Mouse (Mus musculus): Measurements from ENCODE around the gene Fgfr2. TPM values are rescaled to one million over a fixed set of nuclear protein-coding genes. Genes with fewer than 3 reads are reported as not detected.

The Fgfr2 gene
- polyA plus RNA-seq, 1 experiment, result 3.0 TPM

GRCm38 (mm10) chr7:130378308-130378707 is 2744.8 kb downstream of the Fgfr2 start:
- Histone ChIP-seq H3K27ac (ENCODE audit: control insufficient read depth, insufficient read depth, low read depth, low read length) (no peak overlapping the region), H3K36me3 (ENCODE audit: control insufficient read depth, insufficient read depth, low read length) (no peaks in the 10 kb centered on the region), H3K4me1 (ENCODE audit: control insufficient read depth, insufficient read depth, low read length) (no peaks in the 10 kb centered on the region; the same call in 1 of the 2 replicates), H3K4me3 (ENCODE audit: control insufficient read depth, low read depth, low read length) (no peak overlapping the region), H3K27me3 (ENCODE audit: control insufficient read depth, insufficient read depth, low read length) (no peaks in the 10 kb centered on the region)
- no peak for TF ChIP-seq CTCF (IDR thresholded peaks at IDR 0.05; ENCODE audit: control insufficient read depth, insufficient read depth, insufficient replicate concordance, low read depth, low read length)
- TF ChIP-seq POLR2A (IDR thresholded peaks at IDR 0.05; ENCODE audit: control insufficient read depth, low read depth, low read length), result no peak

- H3K27ac ChIP-seq (ENCODE audit: control insufficient read depth, insufficient read depth, low read depth, low read length), result no peak overlapping the region
- TF ChIP-seq CTCF (IDR thresholded peaks at IDR 0.05; ENCODE audit: control insufficient read depth, insufficient read depth, insufficient replicate concordance, low read depth, low read length), result no peak
- TF ChIP-seq POLR2A (IDR thresholded peaks at IDR 0.05; ENCODE audit: control insufficient read depth, low read depth, low read length), result no peak
- H3K36me3 ChIP-seq (ENCODE audit: control insufficient read depth, insufficient read depth, low read length), result no peaks in the 10 kb centered on the region
- no peak overlapping the region for H3K4me3 ChIP-seq (ENCODE audit: control insufficient read depth, low read depth, low read length)
- H3K4me1 ChIP-seq (ENCODE audit: control insufficient read depth, insufficient read depth, low read length), result peaks cover 3% of the 10 kb centered on the region
- H3K27me3 ChIP-seq (ENCODE audit: control insufficient read depth, insufficient read depth, low read length), result no peaks in the 10 kb centered on the region
These were observed 2748.8 kb downstream of the Fgfr2 start for GRCm38 (mm10) chr7:130374311-130374710.

- no peak overlapping the region for H3K27ac ChIP-seq (ENCODE audit: control insufficient read depth, insufficient read depth, low read depth, low read length)
- no peak overlapping the region for H3K4me3 ChIP-seq (ENCODE audit: control insufficient read depth, low read depth, low read length)
- no peak for TF ChIP-seq CTCF (IDR thresholded peaks at IDR 0.05; ENCODE audit: control insufficient read depth, insufficient read depth, insufficient replicate concordance, low read depth, low read length)
- no peaks in the 10 kb centered on the region for H3K27me3 ChIP-seq (ENCODE audit: control insufficient read depth, insufficient read depth, low read length)
- no peaks in the 10 kb centered on the region for H3K36me3 ChIP-seq (ENCODE audit: control insufficient read depth, insufficient read depth, low read length)
- H3K4me1 ChIP-seq (ENCODE audit: control insufficient read depth, insufficient read depth, low read length), result peaks cover 5% of the 10 kb centered on the region
These were observed 2754.1 kb downstream of the Fgfr2 start for GRCm38 (mm10) chr7:130368827-130369641.

- no peak overlapping the region for H3K27ac ChIP-seq (ENCODE audit: control insufficient read depth, insufficient read depth, low read depth, low read length)
These were observed 2754.9 kb downstream of the Fgfr2 start for GRCm38 (mm10) chr7:130368036-130368826.

GRCm38 (mm10) chr7:130367222-130368035 is 2755.7 kb downstream of the Fgfr2 start:
- H3K4me1 ChIP-seq (ENCODE audit: control insufficient read depth, insufficient read depth, low read length), result peaks cover 5% of the 10 kb centered on the region
- TF ChIP-seq CTCF (IDR thresholded peaks at IDR 0.05; ENCODE audit: control insufficient read depth, insufficient read depth, insufficient replicate concordance, low read depth, low read length) (no peak), POLR2A (IDR thresholded peaks at IDR 0.05; ENCODE audit: control insufficient read depth, low read depth, low read length) (no peak)
- H3K36me3 ChIP-seq (ENCODE audit: control insufficient read depth, insufficient read depth, low read length), result no peaks in the 10 kb centered on the region
- H3K4me3 ChIP-seq (ENCODE audit: control insufficient read depth, low read depth, low read length), result no peak overlapping the region
- no peak overlapping the region for H3K27ac ChIP-seq (ENCODE audit: control insufficient read depth, insufficient read depth, low read depth, low read length)
- H3K27me3 ChIP-seq (ENCODE audit: control insufficient read depth, insufficient read depth, low read length), result no peaks in the 10 kb centered on the region

More at GRCm38 (mm10) chr7:130368036-130368826, 2754.9 kb downstream of the Fgfr2 start:
- Histone ChIP-seq H3K27me3 (ENCODE audit: control insufficient read depth, insufficient read depth, low read length) (no peaks in the 10 kb centered on the region), H3K36me3 (ENCODE audit: control insufficient read depth, insufficient read depth, low read length) (no peaks in the 10 kb centered on the region), H3K4me3 (ENCODE audit: control insufficient read depth, low read depth, low read length) (no peak overlapping the region), H3K4me1 (ENCODE audit: control insufficient read depth, insufficient read depth, low read length) (peaks cover 5% of the 10 kb centered on the region)
- TF ChIP-seq CTCF (IDR thresholded peaks at IDR 0.05; ENCODE audit: control insufficient read depth, insufficient read depth, insufficient replicate concordance, low read depth, low read length) (no peak), POLR2A (IDR thresholded peaks at IDR 0.05; ENCODE audit: control insufficient read depth, low read depth, low read length) (no peak)

- TF ChIP-seq POLR2A (IDR thresholded peaks at IDR 0.05; ENCODE audit: control insufficient read depth, low read depth, low read length) (no peak), CTCF (IDR thresholded peaks at IDR 0.05; ENCODE audit: control insufficient read depth, insufficient read depth, insufficient replicate concordance, low read depth, low read length) (no peak)
- H3K36me3 ChIP-seq (ENCODE audit: control insufficient read depth, insufficient read depth, low read length), result no peaks in the 10 kb centered on the region
- no peak overlapping the region for H3K27ac ChIP-seq (ENCODE audit: control insufficient read depth, insufficient read depth, low read depth, low read length)
- peaks cover 5% of the 10 kb centered on the region for H3K4me1 ChIP-seq (ENCODE audit: control insufficient read depth, insufficient read depth, low read length)
- no peak overlapping the region for H3K4me3 ChIP-seq (ENCODE audit: control insufficient read depth, low read depth, low read length)
- no peaks in the 10 kb centered on the region for H3K27me3 ChIP-seq (ENCODE audit: control insufficient read depth, insufficient read depth, low read length)
These were observed 2757.4 kb downstream of the Fgfr2 start for GRCm38 (mm10) chr7:130365711-130366110.
